Mouse (Mus musculus) intestine, embryonic 15.5 days (tissue): ENCODE measurements at regions not wholly inside any gene's neighbourhood (a gene's known extent, or its start where the extent isn't known, plus 50 kb on each side); places are given as distances from the start of the nearest gene placed in this dataset.
"Not testable (repeated sequence)": the region's sequence is repeated elsewhere in the genome, so short reads cannot be mapped to it uniquely, and the experiment has no call there.

Source experiments
- ATAC-seq: fragments of 200-750 bp; cut with Nextera tagmentation; 2 replicates; pipeline ENCODE4 v1.8.0; 2017; ENCODE audit warnings: moderate TSS enrichment, moderate library complexity
- H3K27ac ChIP-seq: fragments of 300-500 bp; sonication (generic); 2 replicates; pipeline ENCODE4 v1.5.1; 2015; ENCODE audit warnings: mild to moderate bottlenecking, inconsistent platforms
- H3K27me3 ChIP-seq: fragments of 300-500 bp; sonication (generic); replicated peaks from 2 replicates; pipeline ENCODE4 v1.6.1; 2015; ENCODE audit warnings: inconsistent platforms
- H3K36me3 ChIP-seq: fragments of 300-500 bp; sonication (generic); 2 replicates; pipeline ENCODE4 v1.6.1; 2015; ENCODE audit warnings: inconsistent platforms
- H3K4me1 ChIP-seq: fragments of 300-500 bp; sonication (generic); replicated peaks from 2 replicates; pipeline ENCODE4 v1.6.1; 2015; ENCODE audit warnings: inconsistent platforms
- H3K4me2 ChIP-seq: fragments of 300-500 bp; sonication (generic); replicated peaks from 2 replicates; pipeline ENCODE4 v1.6.1; 2015; ENCODE audit warnings: mild to moderate bottlenecking, inconsistent platforms
- H3K4me3 ChIP-seq: fragments of 300-500 bp; sonication (generic); replicated peaks from 2 replicates; pipeline ENCODE4 v1.5.1; 2015; ENCODE audit warnings: inconsistent platforms
- H3K9ac ChIP-seq: fragments of 300-500 bp; sonication (generic); 2 replicates; pipeline ENCODE4 v1.6.1; 2015; ENCODE audit warnings: inconsistent platforms
- H3K9me3 ChIP-seq: fragments of 300-500 bp; sonication (generic); 2 replicates; pipeline ENCODE4 v1.6.1; 2016; ENCODE audit warnings: inconsistent platforms
- WGBS: fragments of 180-500 bp; shearing (Covaris S2); methylation state at CpG from one replicate; pipeline ENCODE4 v1.1.7; 2015; 5-methylcytosine and 5-hydroxymethylcytosine counted together

GRCm38 (mm10) chr2:116526203-116526602 is 352.3 kb upstream of the Tmco5 start:
- 86% methylated on average over 1 of the region's 3 CpGs for WGBS

GRCm38 (mm10) chr2:116536453-116536852 is 342.0 kb upstream of the Tmco5 start:
- 86% methylated on average over 1 of the region's 1 CpGs for WGBS
- no peak overlapping the region for H3K27ac ChIP-seq
- H3K9me3 ChIP-seq: peaks cover 14% of the 10 kb centered on the region; the same call in 1 of the 2 replicates
- no peak for ATAC-seq
- H3K36me3 ChIP-seq: no peaks in the 10 kb centered on the region
- H3K9ac ChIP-seq: no peak overlapping the region
- no peak overlapping the region for H3K4me2 ChIP-seq
- no peak overlapping the region for H3K4me3 ChIP-seq
- H3K4me1 ChIP-seq: no peaks in the 10 kb centered on the region
- H3K27me3 ChIP-seq: no peaks in the 10 kb centered on the region

More at GRCm38 (mm10) chr2:116526203-116526602, 352.3 kb upstream of the Tmco5 start:
- H3K36me3 ChIP-seq, H3K27me3 ChIP-seq, H3K4me2 ChIP-seq, H3K27ac ChIP-seq, ATAC-seq, H3K4me1 ChIP-seq, H3K9ac ChIP-seq, H3K4me3 ChIP-seq, H3K9me3 ChIP-seq: not testable (repeated sequence)

GRCm38 (mm10) chr2:116559350-116559749 is 319.1 kb upstream of the Tmco5 start:
- no peak for ATAC-seq
- Histone ChIP-seq H3K4me2 (no peak overlapping the region), H3K36me3 (no peaks in the 10 kb centered on the region), H3K27me3 (no peaks in the 10 kb centered on the region), H3K27ac (no peak overlapping the region), H3K9ac (no peak overlapping the region), H3K9me3 (no peaks in the 10 kb centered on the region), H3K4me1 (no peaks in the 10 kb centered on the region), H3K4me3 (no peak overlapping the region)

GRCm38 (mm10) chr2:116583989-116584388 is 294.5 kb upstream of the Tmco5 start:
- Histone ChIP-seq H3K4me3 (no peak overlapping the region), H3K27ac (no peak overlapping the region), H3K4me2 (no peak overlapping the region), H3K4me1 (no peaks in the 10 kb centered on the region), H3K9ac (no peak overlapping the region), H3K9me3 (no peaks in the 10 kb centered on the region), H3K27me3 (no peaks in the 10 kb centered on the region), H3K36me3 (no peaks in the 10 kb centered on the region)
- WGBS: 18% methylated on average over 1 of the region's 2 CpGs
- ATAC-seq: no peak

- H3K36me3 ChIP-seq: no peaks in the 10 kb centered on the region
- no peaks in the 10 kb centered on the region for H3K9me3 ChIP-seq
- no peak overlapping the region for H3K4me2 ChIP-seq
- H3K9ac ChIP-seq: no peak overlapping the region
- no peak overlapping the region for H3K27ac ChIP-seq
- no peaks in the 10 kb centered on the region for H3K4me1 ChIP-seq
- no peak for ATAC-seq
- no peaks in the 10 kb centered on the region for H3K27me3 ChIP-seq
- H3K4me3 ChIP-seq: no peak overlapping the region
- 74% methylated on average over 11 of the region's 11 CpGs for WGBS
Observed at GRCm38 (mm10) chr2:116586203-116586959, 292.1 kb upstream of the Tmco5 start.

GRCm38 (mm10) chr2:116605869-116606268 is 272.6 kb upstream of the Tmco5 start:
- Histone ChIP-seq H3K9me3 (no peaks in the 10 kb centered on the region), H3K4me3 (no peak overlapping the region), H3K9ac (no peak overlapping the region), H3K4me2 (no peak overlapping the region), H3K36me3 (no peaks in the 10 kb centered on the region), H3K4me1 (no peaks in the 10 kb centered on the region), H3K27me3 (no peaks in the 10 kb centered on the region), H3K27ac (no peak overlapping the region)
- 91% methylated on average over 5 of the region's 5 CpGs for WGBS
- no peak for ATAC-seq

- Histone ChIP-seq H3K4me3 (no peak overlapping the region), H3K9me3 (no peaks in the 10 kb centered on the region), H3K9ac (no peak overlapping the region), H3K36me3 (no peaks in the 10 kb centered on the region), H3K4me2 (no peak overlapping the region), H3K4me1 (no peaks in the 10 kb centered on the region), H3K27me3 (no peaks in the 10 kb centered on the region), H3K27ac (no peak overlapping the region)
- WGBS: 71% methylated on average over 5 of the region's 5 CpGs
- no peak for ATAC-seq
Observed at GRCm38 (mm10) chr2:116639935-116640334, 238.6 kb upstream of the Tmco5 start.

GRCm38 (mm10) chr2:116652106-116652505 is 226.4 kb upstream of the Tmco5 start:
- Histone ChIP-seq H3K9me3 (no peaks in the 10 kb centered on the region), H3K27me3 (no peaks in the 10 kb centered on the region), H3K9ac (no peak overlapping the region), H3K27ac (no peak overlapping the region), H3K4me1 (no peaks in the 10 kb centered on the region), H3K36me3 (no peaks in the 10 kb centered on the region), H3K4me3 (no peak overlapping the region), H3K4me2 (no peak overlapping the region)
- ATAC-seq: no peak
- 87% methylated on average over 6 of the region's 6 CpGs for WGBS

GRCm38 (mm10) chr2:116685756-116686155 is 192.7 kb upstream of the Tmco5 start:
- Histone ChIP-seq H3K9me3 (no peaks in the 10 kb centered on the region), H3K4me3 (no peak overlapping the region), H3K27me3 (no peaks in the 10 kb centered on the region), H3K36me3 (no peaks in the 10 kb centered on the region), H3K9ac (no peak overlapping the region), H3K4me2 (no peak overlapping the region), H3K27ac (no peak overlapping the region), H3K4me1 (no peaks in the 10 kb centered on the region)
- 43% methylated on average over 4 of the region's 4 CpGs for WGBS
- ATAC-seq: no peak

GRCm38 (mm10) chr2:116697542-116697941 is 180.9 kb upstream of the Tmco5 start:
- Histone ChIP-seq H3K9me3 (no peaks in the 10 kb centered on the region), H3K27me3 (no peaks in the 10 kb centered on the region), H3K9ac (no peak overlapping the region), H3K4me3 (no peak overlapping the region), H3K36me3 (no peaks in the 10 kb centered on the region), H3K27ac (no peak overlapping the region), H3K4me1 (no peaks in the 10 kb centered on the region), H3K4me2 (no peak overlapping the region)
- 63% methylated on average over 5 of the region's 5 CpGs for WGBS
- no peak for ATAC-seq

GRCm38 (mm10) chr2:116704705-116705104 is 173.8 kb upstream of the Tmco5 start:
- H3K36me3 ChIP-seq: no peaks in the 10 kb centered on the region
- H3K4me2 ChIP-seq: no peak overlapping the region
- no peak for ATAC-seq
- no peaks in the 10 kb centered on the region for H3K9me3 ChIP-seq
- H3K9ac ChIP-seq: no peak overlapping the region
- no peaks in the 10 kb centered on the region for H3K27me3 ChIP-seq
- H3K4me3 ChIP-seq: no peak overlapping the region
- no peaks in the 10 kb centered on the region for H3K4me1 ChIP-seq
- no peak overlapping the region for H3K27ac ChIP-seq

GRCm38 (mm10) chr2:116709608-116710007 is 168.9 kb upstream of the Tmco5 start:
- no peak overlapping the region for H3K4me2 ChIP-seq
- WGBS: 59% methylated on average over 4 of the region's 4 CpGs
- H3K9me3 ChIP-seq: no peaks in the 10 kb centered on the region
- H3K27me3 ChIP-seq: no peaks in the 10 kb centered on the region
- no peak overlapping the region for H3K9ac ChIP-seq
- no peak overlapping the region for H3K4me3 ChIP-seq
- no peak for ATAC-seq
- no peaks in the 10 kb centered on the region for H3K36me3 ChIP-seq
- H3K4me1 ChIP-seq: no peaks in the 10 kb centered on the region
- no peak overlapping the region for H3K27ac ChIP-seq

GRCm38 (mm10) chr2:116716529-116717201 is 161.8 kb upstream of the Tmco5 start:
- ATAC-seq: no peak
- WGBS: 82% methylated on average over 9 of the region's 9 CpGs

More at GRCm38 (mm10) chr2:116716529-116717201, 161.8 kb upstream of the Tmco5 start:
- H3K4me3 ChIP-seq: no peak overlapping the region
- H3K27me3 ChIP-seq: no peaks in the 10 kb centered on the region
- H3K9ac ChIP-seq: no peak overlapping the region
- no peaks in the 10 kb centered on the region for H3K9me3 ChIP-seq
- H3K36me3 ChIP-seq: no peaks in the 10 kb centered on the region
- no peaks in the 10 kb centered on the region for H3K4me1 ChIP-seq
- no peak overlapping the region for H3K4me2 ChIP-seq
- H3K27ac ChIP-seq: no peak overlapping the region
